Mouse (Mus musculus): Measurements from ENCODE around the gene Gbp4. TPM values are rescaled to one million over a fixed set of nuclear protein-coding genes. Genes with fewer than 3 reads are reported as not detected.
"Not testable (repeated sequence)": the region's sequence is repeated elsewhere in the genome, so short reads cannot be mapped to it uniquely, and the experiment has no call there.

Gene Gbp4
- polyA plus RNA-seq, 1 experiment from 2014 or later = 2.8 TPM

- Histone ChIP-seq H3K4me3 (ENCODE audit: inconsistent target) (peak overlapping the region; percentile 34; the same call in 1 of the 2 replicates), H3K79me2 (ENCODE audit: inconsistent target) (peaks cover 31% of the 10 kb centered on the region), H3K27ac (peak overlapping the region; percentile 85)
- WGBS (ENCODE audit: missing documents) = 6% methylated on average over 3 of the region's 4 CpGs
- not testable (repeated sequence) for H3K36me3 ChIP-seq (ENCODE audit: inconsistent target)
Observed at GRCm38 (mm10) chr5:105110271-105110852, 29.0 kb downstream of the Gbp4 start.

GRCm38 (mm10) chr5:105109775-105110174, 29.6 kb downstream of the Gbp4 start:
- peak overlapping the region; percentile 34 for H3K4me3 ChIP-seq (ENCODE audit: inconsistent target)
- H3K36me3 ChIP-seq (ENCODE audit: inconsistent target) = not testable (repeated sequence)
- H3K27ac ChIP-seq = peak overlapping the region; percentile 85
- 14% methylated on average over 1 of the region's 1 CpGs for WGBS (ENCODE audit: missing documents)
- H3K79me2 ChIP-seq (ENCODE audit: inconsistent target) = peaks cover 37% of the 10 kb centered on the region

DNA sequence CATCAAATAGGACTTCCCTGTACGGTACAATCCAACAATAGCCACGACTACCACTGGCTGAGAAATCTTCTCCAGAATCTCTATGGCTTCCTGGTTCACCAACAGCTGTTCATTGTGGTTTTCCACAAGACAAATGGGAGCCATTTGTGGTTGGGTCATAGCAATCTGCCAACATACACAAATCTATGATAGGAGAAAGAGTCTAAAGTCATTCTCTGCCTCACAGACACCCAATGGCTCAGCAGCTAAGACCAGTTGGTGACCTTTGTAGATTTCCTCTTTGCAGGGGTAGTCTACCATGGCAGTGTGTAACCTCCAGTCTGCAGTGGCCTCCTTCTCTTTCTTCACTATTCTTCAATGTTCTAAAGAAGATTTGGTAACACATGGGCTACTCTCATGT, 33.7 kb downstream of the Gbp4 start:
- H3K4me3 ChIP-seq (ENCODE audit: inconsistent target); H3K27ac ChIP-seq: not testable (repeated sequence)
- WGBS (ENCODE audit: missing documents) = 14% methylated on average over 2 of the region's 2 CpGs
- H3K36me3 ChIP-seq (ENCODE audit: inconsistent target) = peaks cover 39% of the 10 kb centered on the region
- H3K79me2 ChIP-seq (ENCODE audit: inconsistent target) = peaks cover 38% of the 10 kb centered on the region

GRCm38 (mm10) chr5:105081900-105082299, 57.5 kb downstream of the Gbp4 start:
- H3K79me2 ChIP-seq (ENCODE audit: inconsistent target) = no peaks in the 10 kb centered on the region

GRCm38 (mm10) chr5:105068356-105068755, 71.0 kb downstream of the Gbp4 start:
- H3K4me3 ChIP-seq (ENCODE audit: inconsistent target); H3K79me2 ChIP-seq (ENCODE audit: inconsistent target); H3K36me3 ChIP-seq (ENCODE audit: inconsistent target); H3K27ac ChIP-seq: not testable (repeated sequence)

More at GRCm38 (mm10) chr5:105081900-105082299, 57.5 kb downstream of the Gbp4 start:
- Histone ChIP-seq H3K4me3 (ENCODE audit: inconsistent target) (no peak overlapping the region), H3K27ac (no peak overlapping the region), H3K36me3 (ENCODE audit: inconsistent target) (peaks cover 68% of the 10 kb centered on the region)

Other genes with a start within 250 kb of the Gbp4 start
- 22.4 to 45.7 TPM (median 23.8 TPM) in 3 replicates for gene Abcg3, start 156.9 kb downstream of the Gbp4 start, polyA plus RNA-seq (2018)
- 20.1 to 55.4 TPM (median 28.3 TPM) in 3 replicates for gene Gbp9, start within 50 bp of the Gbp4 start, polyA plus RNA-seq (2018)
- 2.9 to 48.7 TPM (median 19.7 TPM) in 3 replicates for gene Gbp8, start within 50 bp of the Gbp4 start, polyA plus RNA-seq (2018)
- gene Gbp10, start 99.9 kb upstream of the Gbp4 start, polyA plus RNA-seq (2018) = 0.07 to 1.1 TPM in 2 of 3 replicates, not detected in the other
- gene Gm43302, start 154.1 kb upstream of the Gbp4 start, polyA plus RNA-seq (2018) = 0.05 TPM in 1 of 3 replicates, not detected in the others
- 13.4 to 70.7 TPM (median 22.3 TPM) in 3 replicates for gene Gbp6, start 154.1 kb upstream of the Gbp4 start, polyA plus RNA-seq (2018)